Mouse (Mus musculus): ENCODE measurements around the gene F3. TPM values are rescaled to one million over a fixed set of nuclear protein-coding genes. Genes with fewer than 3 reads are reported as not detected.
A peak's percentile ranks its signal among the peaks of the same experiment; 100 is the strongest.

F3 gene
- polyA plus RNA-seq, 1 experiment = 56.6 TPM

- DNase-seq = no peak
- no peak overlapping the region for H3K27ac ChIP-seq (ENCODE audit: insufficient read depth, low read length)
- WGBS = 88% methylated on average over 5 of the region's 5 CpGs
- TF ChIP-seq CTCF (IDR thresholded peaks at IDR 0.05; ENCODE audit: borderline replicate concordance, insufficient read depth, low read depth, low read length) (no peak), POLR2A (IDR thresholded peaks at IDR 0.05; ENCODE audit: borderline replicate concordance, insufficient read depth, low read length) (no peak)
- H3K4me1 ChIP-seq (ENCODE audit: control insufficient read depth, insufficient read depth, low read length) = no peaks in the 10 kb centered on the region
- H3K4me3 ChIP-seq (replicated peaks; ENCODE audit: insufficient read depth, low read depth, low read length) = no peak overlapping the region
- H3K27me3 ChIP-seq (ENCODE audit: control insufficient read depth, insufficient read depth, low read length) = no peaks in the 10 kb centered on the region; the same call in 1 of the 2 replicates
These were observed 6.9 kb upstream of the F3 start for GRCm38 (mm10) chr3:121716480-121716879.

- no peak for TF ChIP-seq POLR2A (IDR thresholded peaks at IDR 0.05; ENCODE audit: borderline replicate concordance, insufficient read depth, low read length)
- no peak for TF ChIP-seq CTCF (IDR thresholded peaks at IDR 0.05; ENCODE audit: borderline replicate concordance, insufficient read depth, low read depth, low read length)
- Histone ChIP-seq H3K27ac (ENCODE audit: insufficient read depth, low read length) (no peak overlapping the region), H3K4me3 (replicated peaks; ENCODE audit: insufficient read depth, low read depth, low read length) (no peak overlapping the region), H3K27me3 (ENCODE audit: control insufficient read depth, insufficient read depth, low read length) (no peaks in the 10 kb centered on the region; the same call in 1 of the 2 replicates), H3K4me1 (ENCODE audit: control insufficient read depth, insufficient read depth, low read length) (no peaks in the 10 kb centered on the region)
- no peak for DNase-seq
- WGBS = 78% methylated on average over 8 of the region's 8 CpGs
These were observed 4.7 kb upstream of the F3 start for GRCm38 (mm10) chr3:121718679-121719078.

GRCm38 (mm10) chr3:121719701-121720100, 3.6 kb upstream of the F3 start:
- Histone ChIP-seq H3K4me3 (replicated peaks; ENCODE audit: insufficient read depth, low read depth, low read length) (no peak overlapping the region), H3K4me1 (ENCODE audit: control insufficient read depth, insufficient read depth, low read length) (no peaks in the 10 kb centered on the region), H3K27ac (ENCODE audit: insufficient read depth, low read length) (no peak overlapping the region), H3K27me3 (ENCODE audit: control insufficient read depth, insufficient read depth, low read length) (no peaks in the 10 kb centered on the region; the same call in 1 of the 2 replicates)
- no peak for TF ChIP-seq POLR2A (IDR thresholded peaks at IDR 0.05; ENCODE audit: borderline replicate concordance, insufficient read depth, low read length)
- no peak for TF ChIP-seq CTCF (IDR thresholded peaks at IDR 0.05; ENCODE audit: borderline replicate concordance, insufficient read depth, low read depth, low read length)
- WGBS = 70% methylated on average over 3 of the region's 3 CpGs
- no peak for DNase-seq

DNA sequence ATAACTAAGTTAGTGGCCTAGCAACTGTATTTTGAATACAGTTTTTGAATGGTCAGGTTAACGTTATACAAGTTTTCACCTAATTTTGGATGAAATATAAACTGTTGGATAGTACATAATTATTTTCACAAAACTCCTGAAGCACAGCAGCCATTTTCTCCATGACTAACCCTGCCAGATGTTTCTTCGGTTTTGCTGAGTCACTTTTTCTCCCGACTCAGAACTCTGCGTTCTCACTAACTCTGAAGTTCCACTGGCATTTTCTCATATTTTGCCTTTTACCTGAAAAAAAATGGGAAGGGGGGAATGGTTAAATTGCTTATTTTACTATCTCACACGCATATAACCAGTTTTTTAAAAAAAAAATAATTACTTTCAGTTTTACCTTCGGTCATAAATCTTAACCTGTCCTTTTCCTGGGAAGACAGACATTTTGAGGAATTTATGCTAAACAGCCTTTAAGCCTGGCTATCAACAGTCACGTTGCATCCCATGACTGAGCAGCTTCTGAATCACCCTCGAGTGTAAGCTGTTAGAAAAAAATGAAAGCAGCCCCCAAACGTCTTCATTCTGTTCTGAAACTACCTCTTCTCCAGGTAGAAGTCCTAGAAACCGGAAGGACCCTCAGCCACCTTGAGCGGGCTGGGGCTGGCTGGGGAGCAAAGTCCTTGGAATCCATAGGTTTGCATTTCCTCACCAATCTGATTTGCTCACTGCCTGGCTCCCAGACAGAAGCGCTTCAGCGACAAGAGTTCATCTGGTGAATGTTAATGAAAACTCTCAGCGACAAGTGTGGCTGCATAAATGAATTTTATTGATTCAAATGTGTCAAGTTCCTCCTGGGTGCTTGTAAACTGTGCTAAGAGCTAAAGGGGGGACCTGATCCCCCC, 2.3 kb upstream of the F3 start:
- WGBS = 61% methylated on average over 14 of the region's 14 CpGs
- Histone ChIP-seq H3K4me3 (replicated peaks; ENCODE audit: insufficient read depth, low read depth, low read length) (no peak overlapping the region), H3K27ac (ENCODE audit: insufficient read depth, low read length) (no peak overlapping the region), H3K27me3 (ENCODE audit: control insufficient read depth, insufficient read depth, low read length) (no peaks in the 10 kb centered on the region), H3K4me1 (ENCODE audit: control insufficient read depth, insufficient read depth, low read length) (no peaks in the 10 kb centered on the region)
- no peak for TF ChIP-seq POLR2A (IDR thresholded peaks at IDR 0.05; ENCODE audit: borderline replicate concordance, insufficient read depth, low read length)
- TF ChIP-seq CTCF (IDR thresholded peaks at IDR 0.05; ENCODE audit: borderline replicate concordance, insufficient read depth, low read depth, low read length) = no peak
- DNase-seq = no peak

DNA sequence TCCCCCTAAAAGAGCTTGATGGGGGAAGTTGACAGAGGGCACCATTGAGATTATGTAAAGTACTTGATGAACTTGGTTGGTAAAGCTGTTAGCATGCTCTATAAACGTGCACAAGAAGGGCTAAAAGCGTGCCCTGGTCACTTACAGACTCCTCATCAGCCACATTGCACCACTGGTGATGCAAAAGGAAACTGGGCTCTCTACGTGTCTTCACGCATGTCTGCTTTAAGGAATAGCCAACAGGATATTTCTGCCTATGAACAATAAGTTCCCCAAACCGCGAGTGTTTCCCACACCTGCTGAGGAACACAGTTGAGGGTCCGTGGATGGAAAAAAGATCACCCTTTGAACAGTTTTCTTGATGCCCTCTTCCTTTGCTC, 1.7 kb upstream of the F3 start:
- 78% methylated on average over 7 of the region's 7 CpGs for WGBS
- Histone ChIP-seq H3K27me3 (ENCODE audit: control insufficient read depth, insufficient read depth, low read length) (no peaks in the 10 kb centered on the region), H3K27ac (ENCODE audit: insufficient read depth, low read length) (no peak overlapping the region; the same call in 1 of the 2 replicates), H3K4me1 (ENCODE audit: control insufficient read depth, insufficient read depth, low read length) (no peaks in the 10 kb centered on the region), H3K4me3 (replicated peaks; ENCODE audit: insufficient read depth, low read depth, low read length) (no peak overlapping the region)
- no peak for DNase-seq
- TF ChIP-seq POLR2A (IDR thresholded peaks at IDR 0.05; ENCODE audit: borderline replicate concordance, insufficient read depth, low read length) = no peak
- no peak for TF ChIP-seq CTCF (IDR thresholded peaks at IDR 0.05; ENCODE audit: borderline replicate concordance, insufficient read depth, low read depth, low read length)

GRCm38 (mm10) chr3:121723968-121724524, 709 bp downstream of the F3 start:
- H3K4me1 ChIP-seq (ENCODE audit: control insufficient read depth, insufficient read depth, low read length) = no peaks in the 10 kb centered on the region
- no peak overlapping the region for H3K27ac ChIP-seq (ENCODE audit: insufficient read depth, low read length)
- 12% methylated on average over 20 of the region's 20 CpGs for WGBS
- no peaks in the 10 kb centered on the region for H3K27me3 ChIP-seq (ENCODE audit: control insufficient read depth, insufficient read depth, low read length)
- peak overlapping the region; percentile 46 for H3K4me3 ChIP-seq (replicated peaks; ENCODE audit: insufficient read depth, low read depth, low read length)
- no peak for TF ChIP-seq CTCF (IDR thresholded peaks at IDR 0.05; ENCODE audit: borderline replicate concordance, insufficient read depth, low read depth, low read length)
- no peak for TF ChIP-seq POLR2A (IDR thresholded peaks at IDR 0.05; ENCODE audit: borderline replicate concordance, insufficient read depth, low read length)
- DNase-seq = no peak

DNA sequence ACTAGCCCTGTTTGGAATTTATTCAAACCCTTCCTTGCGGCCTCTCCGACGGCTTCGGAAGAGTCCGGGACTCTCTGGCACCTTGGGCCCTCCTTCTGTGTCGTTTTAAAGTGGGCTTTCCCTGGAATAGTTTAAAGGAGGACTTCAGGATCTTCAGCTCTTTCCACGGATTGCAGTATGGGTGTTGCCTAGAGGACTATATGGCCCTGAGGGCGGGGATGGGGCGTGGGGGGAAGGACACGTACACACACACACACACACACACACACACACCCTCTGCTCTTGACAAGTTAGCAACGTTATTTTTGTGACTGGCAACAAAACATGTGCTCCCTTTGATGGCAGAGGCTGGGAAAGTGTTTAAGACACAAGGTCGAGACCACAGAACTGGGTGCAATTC, 1.2 kb downstream of the F3 start:
- no peak for DNase-seq
- Histone ChIP-seq H3K4me1 (ENCODE audit: control insufficient read depth, insufficient read depth, low read length) (no peaks in the 10 kb centered on the region), H3K27ac (ENCODE audit: insufficient read depth, low read length) (no peak overlapping the region), H3K4me3 (replicated peaks; ENCODE audit: insufficient read depth, low read depth, low read length) (peak overlapping the region; percentile 17), H3K27me3 (ENCODE audit: control insufficient read depth, insufficient read depth, low read length) (no peaks in the 10 kb centered on the region)
- WGBS = 54% methylated on average over 12 of the region's 12 CpGs
- TF ChIP-seq CTCF (IDR thresholded peaks at IDR 0.05; ENCODE audit: borderline replicate concordance, insufficient read depth, low read depth, low read length) = no peak

- no peak overlapping the region for H3K27ac ChIP-seq (ENCODE audit: insufficient read depth, low read length)
- no peaks in the 10 kb centered on the region for H3K27me3 ChIP-seq (ENCODE audit: control insufficient read depth, insufficient read depth, low read length)
- H3K4me3 ChIP-seq (replicated peaks; ENCODE audit: insufficient read depth, low read depth, low read length) = peak overlapping the region; percentile 28
- 83% methylated on average over 10 of the region's 10 CpGs for WGBS
- DNase-seq = no peak
- no peaks in the 10 kb centered on the region for H3K4me1 ChIP-seq (ENCODE audit: control insufficient read depth, insufficient read depth, low read length)
- no peak for TF ChIP-seq CTCF (IDR thresholded peaks at IDR 0.05; ENCODE audit: borderline replicate concordance, insufficient read depth, low read depth, low read length)
- TF ChIP-seq POLR2A (IDR thresholded peaks at IDR 0.05; ENCODE audit: borderline replicate concordance, insufficient read depth, low read length) = no peak
These were observed 2.3 kb downstream of the F3 start for GRCm38 (mm10) chr3:121725651-121726050.

Data from cerebellum, adult 2 months (tissue).